Mouse (Mus musculus) lung, adult 2 months (tissue): ENCODE results near the gene Ccdc162. TPM values are rescaled to one million over a fixed set of nuclear protein-coding genes. Genes with fewer than 3 reads are reported as not detected.

ENCODE experiments used
- DNase-seq: peaks from one replicate; pipeline ENCODE4 v3.0.0; 2022
- H3K4me1 ChIP-seq: fragments of 200-500 bp; 2 replicates; pipeline ENCODE4 v1.6.1; 2011; ENCODE audit warnings: low read length; ENCODE audit not compliant: control insufficient read depth, insufficient read depth
- H3K4me3 ChIP-seq: fragments of 200-500 bp; replicated peaks from 2 replicates; pipeline ENCODE3; 2011; ENCODE audit warnings: low read depth, mild to moderate bottlenecking, control low read depth, low read length; ENCODE audit errors: extremely low read depth
- CTCF ChIP-seq: fragments of 200-500 bp; IDR thresholded peaks from 2 replicates; pipeline ENCODE4 v1.5.1; 2011; ENCODE audit warnings: mild to moderate bottlenecking, low read length, control low read depth; ENCODE audit not compliant: insufficient read depth
- POLR2A ChIP-seq: fragments of 200-500 bp; IDR thresholded peaks from 2 replicates; pipeline ENCODE4 v1.6.1; 2011; ENCODE audit warnings: low read depth, mild to moderate bottlenecking, control low read depth, low read length, borderline replicate concordance; ENCODE audit errors: extremely low read depth
- WGBS: fragments of 180-500 bp; shearing (Covaris S2); methylation state at CpG from one replicate; pipeline ENCODE4 v1.1.7; 2018; 5-methylcytosine and 5-hydroxymethylcytosine counted together
- polyA plus RNA-seq: library from polyadenylated mRNA; depleted of rRNA; stranded (reverse); fragments of >200 nt; gene quantifications from 2 replicates; pipeline ENCODE4 v1.2.3, GENCODE M21; 2012

The Ccdc162 gene
- polyA plus RNA-seq, 1 experiment = 8.5 TPM

DNA sequence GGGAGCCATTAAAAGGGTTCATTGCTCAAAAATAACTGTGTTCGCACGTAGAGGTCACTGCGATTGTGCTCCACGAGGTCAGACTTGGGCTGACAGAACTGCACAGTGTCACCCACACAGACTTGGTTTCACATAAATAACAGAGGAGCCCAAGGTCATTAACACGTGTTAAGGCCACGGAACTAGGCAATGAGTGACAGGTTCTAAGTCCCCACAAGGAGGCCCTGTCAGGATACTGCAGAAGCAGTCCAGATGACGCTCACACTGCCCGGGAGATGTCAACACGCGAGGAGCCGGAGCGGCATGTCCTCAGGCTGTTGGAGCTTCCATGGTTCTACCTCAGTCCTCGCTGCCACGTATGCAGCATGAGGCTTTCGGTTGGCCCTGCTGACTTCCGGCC lies 20.8 kb upstream of the Ccdc162 start:
- TF ChIP-seq POLR2A (no peak), CTCF (no peak)
- DNase-seq = no peak
- H3K4me1 ChIP-seq = no peaks in the 10 kb centered on the region
- 93% methylated on average over 16 of the region's 16 CpGs for WGBS
- no peak overlapping the region for H3K4me3 ChIP-seq

- no peak for TF ChIP-seq POLR2A
- no peak for TF ChIP-seq CTCF
- WGBS = 86% methylated on average over 6 of the region's 6 CpGs
- Histone ChIP-seq H3K4me1 (no peaks in the 10 kb centered on the region), H3K4me3 (no peak overlapping the region)
- DNase-seq = no peak
Measured at GRCm38 (mm10) chr10:41735398-41735797, 19.0 kb upstream of the Ccdc162 start.

- H3K4me3 ChIP-seq = no peak overlapping the region
- no peak for DNase-seq
- 89% methylated on average over 3 of the region's 3 CpGs for WGBS
Measured at GRCm38 (mm10) chr10:41733214-41733613, 16.8 kb upstream of the Ccdc162 start.

DNA sequence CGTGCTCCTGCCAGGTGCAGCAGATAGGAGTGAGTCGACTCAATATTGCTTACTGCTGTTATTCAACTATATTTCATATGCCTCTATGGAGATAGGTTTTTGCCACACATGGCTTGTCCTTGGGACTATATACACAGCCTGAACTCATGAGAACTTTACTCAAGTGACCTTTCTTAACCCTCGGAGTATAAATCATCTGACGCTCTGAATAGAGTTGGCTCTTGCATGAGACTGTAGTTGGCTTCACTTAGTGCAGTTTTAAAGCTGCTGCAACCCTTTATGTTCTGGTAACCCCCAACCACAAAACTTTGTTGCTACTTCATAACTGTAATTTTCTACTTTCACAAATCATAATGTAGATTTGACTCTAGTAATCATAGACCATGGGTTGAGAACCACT lies 15.5 kb upstream of the Ccdc162 start:
- DNase-seq = no peak

More at GRCm38 (mm10) chr10:41733214-41733613, 16.8 kb upstream of the Ccdc162 start:
- H3K4me1 ChIP-seq = no peaks in the 10 kb centered on the region
- TF ChIP-seq CTCF (no peak), POLR2A (no peak)

GRCm38 (mm10) chr10:41730746-41731145 lies 14.3 kb upstream of the Ccdc162 start:
- WGBS = 88% methylated on average over 10 of the region's 10 CpGs
- DNase-seq = no peak
- TF ChIP-seq CTCF = no peak
- no peak for TF ChIP-seq POLR2A
- H3K4me3 ChIP-seq = no peak overlapping the region
- no peaks in the 10 kb centered on the region for H3K4me1 ChIP-seq

More for the DNA sequence above, 15.5 kb upstream of the Ccdc162 start:
- H3K4me1 ChIP-seq = no peaks in the 10 kb centered on the region
- WGBS = 71% methylated on average over 4 of the region's 4 CpGs
- H3K4me3 ChIP-seq = no peak overlapping the region
- TF ChIP-seq CTCF (no peak), POLR2A (no peak)

DNA sequence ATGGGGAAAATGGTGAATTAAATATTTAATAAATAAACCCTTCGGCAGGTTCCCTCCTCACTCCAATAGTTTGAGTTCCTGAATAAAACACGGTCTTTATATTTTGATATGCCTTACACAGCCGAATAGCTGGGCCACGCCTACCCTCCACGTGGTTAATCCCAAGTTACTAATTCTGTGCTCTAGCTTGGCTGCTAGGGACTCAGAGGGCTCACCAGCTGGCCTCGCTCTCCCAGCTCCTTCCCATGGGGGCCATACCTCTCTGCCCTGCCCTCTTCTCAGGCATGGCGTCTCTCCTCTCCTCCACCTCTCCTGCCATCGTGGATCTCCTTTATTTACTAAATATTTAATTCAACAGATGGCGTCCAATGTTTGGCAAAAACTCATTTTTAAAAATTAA lies 9.8 kb upstream of the Ccdc162 start:
- DNase-seq = no peak
- H3K4me1 ChIP-seq = no peaks in the 10 kb centered on the region
- 87% methylated on average over 9 of the region's 9 CpGs for WGBS
- TF ChIP-seq POLR2A (no peak), CTCF (no peak)
- H3K4me3 ChIP-seq = no peak overlapping the region

GRCm38 (mm10) chr10:41719587-41719986 lies 3.2 kb upstream of the Ccdc162 start:
- 85% methylated on average over 9 of the region's 9 CpGs for WGBS
- no peak for TF ChIP-seq POLR2A
- no peak for TF ChIP-seq CTCF
- no peak for DNase-seq
- peaks cover 6% of the 10 kb centered on the region; the same call in 1 of the 2 replicates for H3K4me1 ChIP-seq
- no peak overlapping the region for H3K4me3 ChIP-seq

DNA sequence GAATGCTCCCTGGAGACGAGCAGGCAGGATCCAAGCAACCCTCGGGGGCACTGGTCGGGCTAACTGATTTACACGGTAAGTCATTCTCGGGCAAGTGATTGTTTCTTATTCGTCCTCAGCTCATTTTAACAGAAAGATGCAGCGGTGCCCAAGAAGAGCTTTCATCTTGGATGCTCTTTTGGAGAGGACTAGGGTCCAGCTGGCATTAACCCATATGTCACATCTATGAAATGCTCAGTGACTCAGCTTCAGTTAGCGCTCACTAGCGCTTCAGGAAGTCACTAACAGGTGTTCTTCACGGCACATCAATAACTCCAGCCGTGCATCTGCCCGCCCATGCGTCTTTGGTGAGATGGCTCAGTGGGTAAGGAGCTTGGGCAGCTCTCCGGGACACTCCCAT lies 877 bp downstream of the Ccdc162 start:
- DNase-seq = no peak
- TF ChIP-seq POLR2A = no peak
- no peak for TF ChIP-seq CTCF
- H3K4me1 ChIP-seq = peaks cover 6% of the 10 kb centered on the region; the same call in 1 of the 2 replicates
- 86% methylated on average over 14 of the region's 14 CpGs for WGBS
- no peak overlapping the region for H3K4me3 ChIP-seq

- DNase-seq = no peak
- TF ChIP-seq CTCF (no peak), POLR2A (no peak)
- 63% methylated on average over 7 of the region's 7 CpGs for WGBS
- Histone ChIP-seq H3K4me3 (no peak overlapping the region), H3K4me1 (peaks cover 3% of the 10 kb centered on the region)
Measured at GRCm38 (mm10) chr10:41711467-41711866, 5.0 kb downstream of the Ccdc162 start.

DNA sequence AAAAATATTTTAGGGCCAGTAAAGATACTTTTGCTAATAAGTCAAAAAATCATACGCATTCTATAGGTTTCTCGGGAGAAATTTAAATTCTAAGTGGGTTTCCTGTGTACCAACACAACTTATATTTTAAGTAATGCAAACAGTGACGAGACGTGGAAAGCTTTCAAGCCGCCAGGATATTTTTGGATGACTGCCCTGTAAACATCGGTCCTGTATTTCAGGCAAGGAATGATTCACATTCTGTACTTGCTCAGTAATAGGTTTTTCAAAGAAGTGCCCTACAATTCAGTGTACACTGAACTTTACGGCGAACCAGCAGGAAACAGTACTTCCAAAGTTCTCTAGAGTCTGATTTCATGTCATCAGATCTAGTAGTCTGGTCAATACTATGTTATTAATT lies 5.7 kb downstream of the Ccdc162 start:
- 57% methylated on average over 8 of the region's 8 CpGs for WGBS
- Histone ChIP-seq H3K4me1 (no peaks in the 10 kb centered on the region; the same call in 1 of the 2 replicates), H3K4me3 (no peak overlapping the region)
- TF ChIP-seq POLR2A (no peak), CTCF (no peak)
- no peak for DNase-seq
